Mouse (Mus musculus): Measurements from ENCODE around the gene Sacm1l. TPM values are rescaled to one million over a fixed set of nuclear protein-coding genes. Genes with fewer than 3 reads are reported as not detected.
A peak's percentile ranks its signal among the peaks of the same experiment; 100 is the strongest.

Gene Sacm1l
- total RNA-seq, 4 experiments from 2014 or later: 60.6 to 65.9 (median 62.7) TPM

DNA sequence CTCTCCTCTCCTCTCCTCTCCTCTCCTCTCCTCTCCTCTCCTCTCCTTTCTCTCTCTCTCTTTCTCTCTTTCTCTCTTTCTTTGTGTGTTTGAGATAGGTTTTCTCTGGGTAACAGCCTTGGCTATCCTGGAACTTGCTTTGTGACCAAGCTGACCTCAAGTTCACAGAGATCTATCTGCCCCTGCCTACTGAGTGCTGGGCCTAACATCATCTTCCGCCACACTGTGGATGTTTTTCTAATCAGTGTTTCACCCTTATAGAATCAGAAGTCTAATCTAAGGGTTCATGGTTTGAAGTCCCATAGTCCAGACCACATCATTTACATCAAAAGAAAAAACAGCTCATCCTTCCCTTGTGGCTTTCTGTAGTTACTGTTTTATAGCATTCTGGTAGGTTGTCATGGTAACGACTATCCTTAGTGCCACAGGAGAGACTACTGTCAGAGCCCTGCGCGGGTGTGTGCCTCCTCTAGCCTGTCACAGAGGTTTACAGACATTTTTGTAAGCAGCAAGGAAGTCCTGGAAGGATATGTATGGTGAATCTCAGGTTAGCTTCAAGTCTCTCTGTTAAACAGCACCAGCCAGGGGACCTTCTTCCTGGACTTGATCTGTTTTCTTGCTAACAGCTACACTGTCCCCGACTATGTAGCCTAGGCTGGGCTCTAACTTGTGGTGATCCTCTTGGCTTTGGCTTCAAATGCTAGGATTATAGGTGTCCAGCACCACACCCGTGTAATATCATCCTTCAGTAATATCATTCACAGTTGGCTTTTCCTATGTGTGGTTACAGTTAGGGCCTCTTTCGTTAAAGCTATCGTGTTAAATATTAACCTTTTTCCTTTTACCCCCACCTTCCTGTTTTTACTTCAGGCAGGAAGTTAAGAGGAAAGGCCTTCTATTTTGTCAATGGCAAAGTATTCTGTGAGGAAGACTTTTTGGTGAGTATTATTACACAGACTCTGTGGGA lies 19.6 kb upstream of the Sacm1l start:
- DNase-seq (ENCODE audit: low spot score in 2 of 2): peak in 1 of 2 experiments; percentile 62

- DNase-seq (ENCODE audit: low spot score in 2 of 2): no peak
These were observed 18.6 kb upstream of the Sacm1l start for GRCm38 (mm10) chr9:123510926-123511325.

GRCm38 (mm10) chr9:123512482-123512881 lies 17.1 kb upstream of the Sacm1l start:
- no peak for DNase-seq (ENCODE audit: low spot score in 2 of 2)

GRCm38 (mm10) chr9:123515087-123515486 lies 14.5 kb upstream of the Sacm1l start:
- DNase-seq (ENCODE audit: low spot score in 2 of 2): no peak

DNA sequence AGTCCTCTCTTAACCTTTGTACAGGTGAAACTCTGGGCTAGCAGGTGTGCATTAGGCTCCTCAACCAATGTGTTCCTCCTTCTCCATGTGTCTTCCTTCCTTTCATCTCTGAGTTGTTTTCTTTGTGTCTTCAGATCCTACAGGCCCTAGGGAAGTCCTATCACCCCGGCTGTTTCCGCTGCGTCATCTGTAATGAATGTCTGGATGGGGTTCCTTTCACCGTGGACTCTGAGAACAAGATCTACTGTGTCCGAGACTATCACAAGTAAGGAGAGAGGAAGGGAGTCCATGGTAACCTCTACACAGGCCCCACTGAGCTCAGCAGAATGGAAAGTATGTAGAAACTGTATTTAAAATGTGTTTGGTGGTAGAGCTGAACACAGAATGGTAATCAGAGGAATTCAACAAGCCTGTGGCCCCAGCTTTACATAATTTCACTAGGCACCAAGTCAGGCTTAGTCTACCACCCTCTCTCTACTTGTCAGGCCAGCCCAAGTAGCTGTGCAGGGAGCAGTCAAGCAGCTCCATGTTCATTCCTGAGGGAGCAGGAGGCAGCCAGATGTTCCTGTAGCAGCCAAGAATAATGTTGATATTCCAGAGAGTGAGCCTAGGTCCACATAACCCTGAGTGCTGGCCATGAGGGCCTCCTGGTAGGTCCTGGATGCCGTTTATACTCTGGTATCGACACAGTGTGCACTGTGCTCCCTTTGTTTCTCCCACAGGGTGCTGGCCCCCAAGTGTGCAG lies 12.7 kb upstream of the Sacm1l start:
- no peak for DNase-seq (ENCODE audit: low spot score in 2 of 2)

- DNase-seq (ENCODE audit: low spot score in 2 of 2): no peak
These were observed 10.3 kb upstream of the Sacm1l start for GRCm38 (mm10) chr9:123518969-123519894.

- DNase-seq (ENCODE audit: low spot score in 2 of 2): no peak
These were observed 8.8 kb upstream of the Sacm1l start for GRCm38 (mm10) chr9:123520735-123521134.

DNA sequence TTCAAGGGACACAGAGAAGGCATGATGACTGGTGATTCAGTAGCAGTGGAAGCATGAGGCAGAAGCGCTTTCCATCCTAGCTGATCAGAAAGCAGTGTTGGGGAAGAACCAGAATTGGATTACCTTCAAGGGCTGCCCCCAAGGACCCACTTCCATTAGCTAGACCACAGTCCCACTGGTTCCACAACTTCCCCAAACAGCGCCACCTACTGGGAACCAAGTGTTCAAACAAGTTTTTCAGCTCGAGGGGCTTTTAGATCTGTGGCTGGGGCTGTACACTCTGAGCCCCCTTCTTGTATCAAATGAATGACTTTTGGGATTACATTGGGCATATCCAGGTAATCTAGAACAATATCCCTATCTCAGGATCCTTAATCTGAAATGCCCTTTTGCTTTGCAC lies 5.9 kb upstream of the Sacm1l start:
- DNase-seq (ENCODE audit: low spot score in 2 of 2): no peak

- no peak for DNase-seq (ENCODE audit: low spot score in 2 of 2)
These were observed 4.5 kb upstream of the Sacm1l start for GRCm38 (mm10) chr9:123525095-123525494.

DNA sequence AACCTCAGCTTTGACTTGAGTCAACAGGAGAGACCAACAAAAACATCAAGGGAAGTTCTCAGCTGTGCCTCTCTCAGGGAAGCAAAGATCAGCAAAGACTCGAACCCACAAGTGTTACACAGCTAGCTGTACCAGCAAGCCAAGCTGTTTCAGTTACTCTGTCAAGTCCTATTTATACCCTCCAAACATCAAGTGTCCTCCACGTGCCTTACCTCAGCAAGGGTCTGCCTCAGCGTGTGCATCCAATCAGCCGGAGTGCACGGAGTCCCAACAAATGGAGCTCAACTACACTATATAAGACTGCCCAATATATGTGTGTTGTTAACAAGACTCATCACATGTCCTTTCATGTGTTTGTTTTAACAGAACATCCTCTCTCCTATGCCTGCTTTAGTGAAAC lies 3.1 kb upstream of the Sacm1l start:
- no peak for DNase-seq (ENCODE audit: low spot score in 2 of 2)

DNA sequence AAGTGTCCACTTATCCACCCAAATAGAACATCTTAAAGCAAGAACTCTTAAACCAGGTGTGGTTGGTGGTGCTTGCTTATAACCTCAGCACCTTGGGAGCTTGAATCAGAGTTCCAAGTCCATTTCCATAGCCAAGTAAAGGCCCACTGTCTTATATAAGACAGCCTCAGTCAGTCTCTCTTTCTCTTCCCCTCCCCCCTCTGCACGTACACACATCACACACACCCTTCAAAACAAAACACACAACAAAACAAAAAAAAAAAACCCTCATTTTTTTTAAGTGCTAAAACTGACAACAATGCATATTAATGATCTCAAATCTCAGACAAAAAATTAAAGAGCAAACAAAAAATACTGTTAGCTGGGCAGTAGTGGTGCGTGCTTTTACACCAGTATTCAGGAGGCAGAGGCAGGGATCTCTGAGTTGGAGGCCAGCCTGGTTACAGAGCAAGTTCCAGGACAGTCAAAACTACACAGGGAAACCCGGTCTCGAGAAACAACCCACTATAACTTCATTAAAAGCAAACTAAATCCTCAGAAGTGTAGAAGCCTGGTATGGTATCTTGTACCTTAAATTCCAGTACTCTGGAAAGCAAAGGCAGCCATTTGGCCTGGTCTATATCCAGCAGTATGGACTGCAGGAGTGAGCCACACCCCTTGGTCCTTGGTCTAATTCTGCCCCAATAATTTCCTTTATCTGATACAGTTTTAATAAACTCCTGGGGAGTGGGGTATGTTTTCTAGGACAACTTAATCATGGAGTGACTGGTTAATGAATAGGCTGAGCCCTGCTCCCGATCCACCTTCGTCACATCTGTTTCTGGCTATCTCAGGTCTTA lies 1.3 kb upstream of the Sacm1l start:
- DNase-seq (ENCODE audit: low spot score in 2 of 2): no peak

- peak; percentile 42 to 62 for DNase-seq (ENCODE audit: low spot score in 2 of 2)
These were observed 648 bp upstream of the Sacm1l start for GRCm38 (mm10) chr9:123528926-123529295.

DNA sequence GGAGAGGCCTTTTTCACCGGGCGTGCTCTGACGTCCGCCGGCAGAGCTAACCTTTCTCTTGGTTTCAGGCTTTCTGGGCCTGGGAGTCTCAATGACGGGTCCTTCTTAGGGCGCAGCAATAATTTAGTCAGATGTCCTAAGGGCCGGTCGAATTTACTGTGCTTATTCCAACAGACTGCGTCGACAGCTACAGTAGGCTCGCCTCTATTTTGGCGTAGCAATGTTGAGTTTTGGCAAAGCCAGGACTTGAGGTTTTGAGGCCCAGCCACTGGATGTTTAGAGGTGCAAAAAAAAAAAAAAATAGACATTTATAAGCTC lies 558 bp downstream of the Sacm1l start:
- DNase-seq (ENCODE audit: low spot score in 2 of 2): no peak

GRCm38 (mm10) chr9:123530566-123531130 lies 1.1 kb downstream of the Sacm1l start:
- no peak for DNase-seq (ENCODE audit: low spot score in 2 of 2)

DNA sequence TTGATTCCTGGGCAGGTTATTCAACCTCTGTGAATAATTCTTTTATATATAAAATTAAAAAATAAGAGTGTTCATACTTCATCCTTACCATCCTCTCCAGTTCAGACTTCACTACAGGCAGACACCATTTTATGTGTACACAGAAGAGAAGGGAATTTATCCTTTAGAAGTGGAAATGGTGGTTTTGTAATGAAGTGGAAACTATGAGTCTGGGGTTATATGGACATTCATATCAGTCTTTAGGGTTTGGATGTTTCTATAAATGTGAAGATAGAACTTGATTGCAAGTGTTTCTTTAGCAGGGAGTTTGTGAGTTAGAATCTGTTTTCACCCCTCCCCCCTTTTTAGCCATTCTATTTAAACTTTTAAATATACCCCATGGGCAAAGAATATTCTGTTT lies 1.7 kb downstream of the Sacm1l start:
- no peak for DNase-seq (ENCODE audit: low spot score in 2 of 2)

DNA sequence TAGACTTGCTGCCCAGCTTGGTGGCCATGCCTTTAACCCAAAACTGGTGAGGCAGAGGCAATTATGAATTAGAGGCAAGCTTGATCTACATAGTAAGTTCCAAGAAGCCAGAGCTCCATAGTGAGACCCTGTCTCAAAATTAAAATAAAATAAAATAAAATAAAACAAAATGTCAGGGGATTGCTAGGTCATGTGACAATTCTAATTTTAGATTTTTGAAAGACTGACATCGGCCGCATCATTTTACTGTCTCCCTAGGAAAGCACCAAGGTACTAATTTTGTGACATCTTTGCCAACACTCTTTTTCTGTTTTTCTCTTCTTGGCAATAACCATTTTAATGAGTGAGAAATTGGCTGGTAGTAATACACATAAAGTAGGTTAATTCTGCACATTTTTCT lies 7.1 kb downstream of the Sacm1l start:
- no peak for DNase-seq (ENCODE audit: low spot score in 2 of 2)

- DNase-seq (ENCODE audit: low spot score in 2 of 2): no peak
These were observed 8.6 kb downstream of the Sacm1l start for GRCm38 (mm10) chr9:123538189-123538588.

DNA sequence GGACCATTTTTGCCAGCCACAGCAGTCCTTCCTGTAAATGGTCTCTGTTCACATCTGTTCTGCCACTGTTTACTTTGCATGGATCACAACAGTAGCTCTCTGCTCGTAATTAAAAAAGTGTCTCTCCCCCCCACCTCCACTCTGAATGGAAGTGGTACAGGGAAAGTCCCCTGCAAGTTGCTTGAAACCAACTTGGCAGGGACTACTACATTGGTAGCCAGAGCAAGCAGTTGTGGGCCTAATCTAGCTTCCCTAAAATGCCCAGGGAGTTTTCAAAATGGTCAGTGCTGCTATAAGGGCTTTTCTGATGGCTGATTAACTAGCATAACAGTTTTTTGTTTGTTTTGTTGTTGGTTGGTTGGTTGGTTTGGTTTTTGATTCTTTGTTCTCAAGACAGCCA lies 9.5 kb downstream of the Sacm1l start:
- DNase-seq (ENCODE audit: low spot score in 2 of 2): no peak

GRCm38 (mm10) chr9:123539823-123540222 lies 10.3 kb downstream of the Sacm1l start:
- DNase-seq (ENCODE audit: low spot score in 2 of 2): no peak

- no peak for DNase-seq (ENCODE audit: low spot score in 2 of 2)
These were observed 25.0 kb downstream of the Sacm1l start for GRCm38 (mm10) chr9:123554599-123554998.

All from left cerebral cortex, adult 8-10 months (tissue).